Mouse (Mus musculus) lung, adult 2 months (tissue): ENCODE data around the gene Tln2.

Experiments
- CTCF ChIP-seq: fragments of 200-500 bp; IDR thresholded peaks from 2 replicates; pipeline ENCODE4 v1.5.1; 2011; ENCODE audit warnings: mild to moderate bottlenecking, low read length, control low read depth; ENCODE audit not compliant: insufficient read depth
- POLR2A ChIP-seq: fragments of 200-500 bp; IDR thresholded peaks from 2 replicates; pipeline ENCODE4 v1.6.1; 2011; ENCODE audit warnings: low read depth, mild to moderate bottlenecking, control low read depth, low read length, borderline replicate concordance; ENCODE audit errors: extremely low read depth

DNA sequence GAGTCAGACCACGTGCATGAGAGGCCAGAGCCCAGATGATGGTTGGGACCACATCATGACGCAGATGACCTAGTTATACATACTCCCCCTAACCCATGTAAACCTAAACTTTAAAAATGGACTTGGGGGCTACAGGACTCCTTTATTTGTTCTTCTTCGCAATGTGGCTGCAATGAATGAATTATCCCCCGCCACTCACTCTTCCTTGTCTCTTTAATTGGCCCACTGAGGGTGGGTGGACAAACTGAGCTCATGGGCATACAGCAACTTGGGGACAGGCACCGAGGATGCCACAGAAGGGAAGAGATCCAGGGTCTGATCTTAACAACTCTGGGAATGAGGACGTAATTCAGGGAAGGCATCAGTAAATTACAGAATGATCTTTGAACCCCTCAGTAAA lies 277.7 kb downstream of the Tln2 start:
- no peak for TF ChIP-seq CTCF
- no peak for TF ChIP-seq POLR2A
